Mouse (Mus musculus) liver, adult 2 months (tissue): ENCODE measurements around the gene Cc2d2a.

Experiments used
- CTCF ChIP-seq: fragments of 200-500 bp; IDR thresholded peaks from 2 replicates; pipeline ENCODE4 v1.5.1; 2011; ENCODE audit warnings: low read depth, low read length, control low read depth
- POLR2A ChIP-seq: fragments of 200-500 bp; IDR thresholded peaks from 2 replicates; pipeline ENCODE4 v1.6.1; 2011; ENCODE audit warnings: low read length, control low read depth; ENCODE audit not compliant: insufficient read depth; ENCODE audit errors: extremely low read depth

DNA sequence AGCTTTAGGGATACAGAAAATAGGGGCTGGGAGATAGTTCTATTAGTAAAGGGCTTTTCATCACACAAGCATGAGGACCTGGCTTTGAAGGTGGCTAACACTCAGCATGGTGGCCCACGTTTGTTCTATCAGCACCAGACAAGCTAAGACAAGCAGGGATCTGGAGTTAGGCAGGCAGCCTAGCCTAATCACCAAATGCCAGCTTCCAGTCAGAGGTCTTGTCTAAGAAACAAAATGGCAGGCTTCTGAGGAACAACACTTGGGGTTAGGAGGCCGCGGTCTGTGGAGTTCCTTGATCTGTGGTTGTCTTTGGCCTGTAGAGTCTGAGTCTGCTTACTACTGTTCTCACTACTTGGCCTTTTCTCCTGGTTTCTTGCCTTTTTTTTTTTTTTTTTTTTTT lies 648 bp upstream of the Cc2d2a start:
- TF ChIP-seq POLR2A (no peak), CTCF (no peak)
